Mouse (Mus musculus) neural tube, embryonic 14.5 days (tissue): ENCODE results near the gene Adora2a. TPM values are rescaled to one million over a fixed set of nuclear protein-coding genes. Genes with fewer than 3 reads are reported as not detected.
"Not testable (repeated sequence)": the region's sequence is repeated elsewhere in the genome, so short reads cannot be mapped to it uniquely, and the experiment has no call there.

ENCODE experiments used
- ATAC-seq: fragments of 200-750 bp; cut with Nextera tagmentation; 2 replicates; pipeline ENCODE4 v1.8.0; 2017; ENCODE audit warnings: low read depth, mild to moderate bottlenecking, moderate TSS enrichment, moderate library complexity
- H3K27ac ChIP-seq: fragments of 300-500 bp; sonication (generic); 2 replicates; pipeline ENCODE4 v1.5.1; 2014; ENCODE audit warnings: low read depth, mild to moderate bottlenecking, control low read depth, low read length, moderate library complexity, mixed read lengths
- H3K27me3 ChIP-seq: fragments of 300-500 bp; sonication (generic); 2 replicates; pipeline ENCODE4 v1.6.1; 2014; ENCODE audit warnings: low read length; ENCODE audit not compliant: control insufficient read depth, insufficient read depth
- H3K36me3 ChIP-seq: fragments of 300-500 bp; sonication (generic); 2 replicates; pipeline ENCODE4 v1.6.1; 2014; ENCODE audit warnings: low read length, mixed read lengths; ENCODE audit not compliant: control insufficient read depth, insufficient read depth
- H3K4me1 ChIP-seq: fragments of 300-500 bp; sonication (generic); 2 replicates; pipeline ENCODE4 v1.6.1; 2014; ENCODE audit warnings: low read length; ENCODE audit not compliant: control insufficient read depth, insufficient read depth
- H3K4me2 ChIP-seq: fragments of 300-500 bp; sonication (generic); 2 replicates; pipeline ENCODE4 v1.6.1; 2014; ENCODE audit warnings: mild to moderate bottlenecking, low read depth, low read length, control low read depth
- H3K4me3 ChIP-seq: fragments of 300-500 bp; sonication (generic); 2 replicates; pipeline ENCODE4 v1.5.1; 2014; ENCODE audit warnings: low read depth, low read length, control low read depth, mixed read lengths
- H3K9ac ChIP-seq: fragments of 300-500 bp; sonication (generic); replicated peaks from 2 replicates; pipeline ENCODE4 v1.6.1; 2014; ENCODE audit warnings: low read depth, mild to moderate bottlenecking, control low read depth, low read length, mixed read lengths
- H3K9me3 ChIP-seq: fragments of 300-500 bp; sonication (generic); 2 replicates; pipeline ENCODE4 v1.6.1; 2016; ENCODE audit warnings: low read length; ENCODE audit not compliant: control insufficient read depth
- WGBS: fragments of 180-500 bp; shearing (Covaris S2); extraction: QIAGEN DNeasy Blood & Tissue Kit; methylation state at CpG from one replicate; pipeline ENCODE4 v1.1.7; 2014; 5-methylcytosine and 5-hydroxymethylcytosine counted together
- polyA plus RNA-seq: library from polyadenylated mRNA; unstranded; fragments of >200 nt; fragmentation: Nextera tagmentation; extraction: Ambion mirVana; gene quantifications from 2 replicates; pipeline ENCODE4 v1.2.1, GENCODE M21; 2014

The Adora2a gene
- polyA plus RNA-seq, 1 experiment from 2014 or later = 3.4 TPM

- peak; percentile 60; the same call in 1 of the 2 replicates for ATAC-seq
- H3K9me3 ChIP-seq, H3K4me3 ChIP-seq, H3K9ac ChIP-seq, H3K27ac ChIP-seq, H3K27me3 ChIP-seq, H3K36me3 ChIP-seq, H3K4me2 ChIP-seq, H3K4me1 ChIP-seq: not testable (repeated sequence)
- WGBS = 68% methylated on average over 12 of the region's 19 CpGs
Measured at GRCm38 (mm10) chr10:75373655-75374351, 57.1 kb downstream of the Adora2a start.

- 81% methylated on average over 10 of the region's 10 CpGs for WGBS
- no peak for ATAC-seq
Measured at GRCm38 (mm10) chr10:75378688-75379087, 62.0 kb downstream of the Adora2a start.

More at GRCm38 (mm10) chr10:75378688-75379087, 62.0 kb downstream of the Adora2a start:
- no peaks in the 10 kb centered on the region for H3K36me3 ChIP-seq
- no peaks in the 10 kb centered on the region for H3K4me1 ChIP-seq
- no peak overlapping the region for H3K27ac ChIP-seq
- no peak overlapping the region for H3K9ac ChIP-seq
- H3K4me3 ChIP-seq = no peak overlapping the region
- H3K27me3 ChIP-seq = no peaks in the 10 kb centered on the region
- H3K9me3 ChIP-seq = no peaks in the 10 kb centered on the region
- H3K4me2 ChIP-seq = no peak overlapping the region

Other genes starting within 250 kb of the Adora2a start
- 22.9 and 25.5 TPM in 2 replicates for gene Specc1l, start 104.8 kb upstream of the Adora2a start, polyA plus RNA-seq
- 0.13 and 0.15 TPM in 2 replicates for gene Upb1, start 84.2 kb downstream of the Adora2a start, polyA plus RNA-seq
- gene Snrpd3, start 200.7 kb downstream of the Adora2a start, polyA plus RNA-seq = 113 and 124 TPM in 2 replicates
- gene Gucd1, start 201.1 kb downstream of the Adora2a start, polyA plus RNA-seq = 19.4 and 22.7 TPM in 2 replicates
- gene Lrrc75b, start 243.5 kb downstream of the Adora2a start, polyA plus RNA-seq = 32.6 and 36.6 TPM in 2 replicates
- 0.85 and 1.5 TPM in 2 replicates for gene Ggt1, start 244.7 kb downstream of the Adora2a start, polyA plus RNA-seq